Mouse (Mus musculus): ENCODE measurements at regions not wholly inside any gene's neighbourhood (a gene's known extent, or its start where the extent isn't known, plus 50 kb on each side); places are given as distances from the start of the nearest gene placed in this dataset.

DNA sequence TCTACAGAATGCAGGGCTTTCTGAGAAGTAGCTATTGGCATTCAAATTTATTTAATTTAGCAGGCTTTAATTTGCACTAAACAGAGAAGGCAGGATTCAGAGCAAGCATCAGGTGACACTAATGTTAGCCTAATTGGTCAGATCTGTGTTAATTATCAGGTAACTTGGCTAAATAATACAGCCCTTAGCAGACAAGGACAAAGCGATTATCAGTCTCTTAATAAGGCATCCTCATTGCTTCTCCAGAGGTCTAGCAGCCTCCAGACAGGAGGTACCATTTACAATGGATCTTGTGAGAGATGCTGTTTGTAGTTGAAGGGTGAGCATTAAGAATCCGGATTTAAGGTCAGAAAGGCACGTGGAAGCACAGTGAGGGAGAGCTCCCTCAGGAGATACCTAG is 253.7 kb upstream of the Fam92a start:
- in situ Hi-C loops (cut with MboI, MseI) = no loop called here

DNA sequence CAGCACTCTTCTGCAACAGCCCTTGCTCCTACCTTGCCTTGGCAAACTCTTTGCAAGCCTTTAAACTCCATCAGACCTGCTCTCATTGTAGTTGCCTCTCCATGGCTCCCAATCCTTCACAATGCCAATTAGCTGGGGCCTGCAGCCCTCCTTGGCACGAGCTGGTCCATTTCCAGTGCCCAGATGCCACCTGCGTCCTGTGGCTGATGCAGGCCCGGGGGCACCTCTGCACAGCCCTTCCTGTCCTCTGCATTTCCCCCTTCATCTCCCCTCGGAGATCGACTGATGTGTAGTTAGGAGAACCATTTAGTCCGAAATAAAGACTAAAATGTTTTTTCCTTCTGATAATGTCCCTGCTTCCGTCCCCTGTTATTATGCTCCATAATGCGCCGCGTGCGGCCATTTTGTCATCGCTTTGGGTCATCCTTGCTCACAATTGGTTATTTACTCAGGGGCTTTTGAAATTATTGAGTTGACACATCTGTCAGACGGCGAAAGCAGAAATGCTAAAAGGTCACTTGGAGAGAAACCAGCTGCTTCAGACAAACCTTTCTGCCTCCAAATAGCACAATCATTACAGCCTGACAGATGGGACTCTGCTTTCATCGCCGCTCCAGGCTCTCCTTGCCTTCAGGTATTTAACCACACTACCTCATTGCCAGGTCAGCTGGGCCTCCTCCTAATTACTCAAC is 250.0 kb upstream of the Fam92a start:
- in situ Hi-C loops (cut with MboI, MseI) = no loop called here

DNA sequence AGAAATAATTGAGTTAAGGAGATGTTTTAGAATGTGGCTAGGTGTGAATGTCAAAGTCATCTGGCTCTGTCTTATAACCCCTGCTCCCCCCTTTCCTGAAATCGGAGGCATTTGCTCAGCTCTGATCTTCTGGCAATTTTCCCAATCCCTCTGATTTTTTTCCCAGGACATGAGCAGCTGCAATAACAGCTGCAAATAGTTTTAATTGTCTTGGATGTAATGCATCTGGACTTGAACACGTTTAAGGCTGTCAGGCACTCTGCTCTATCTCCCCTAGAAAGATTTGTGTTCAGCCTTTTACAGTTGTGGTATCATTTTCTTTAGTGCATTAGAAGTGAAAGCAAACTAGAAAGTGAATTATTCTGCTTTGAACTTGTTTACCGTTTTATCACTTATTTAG is 246.3 kb upstream of the Fam92a start:
- in situ Hi-C loops (cut with MboI, MseI) = no loop called here

DNA sequence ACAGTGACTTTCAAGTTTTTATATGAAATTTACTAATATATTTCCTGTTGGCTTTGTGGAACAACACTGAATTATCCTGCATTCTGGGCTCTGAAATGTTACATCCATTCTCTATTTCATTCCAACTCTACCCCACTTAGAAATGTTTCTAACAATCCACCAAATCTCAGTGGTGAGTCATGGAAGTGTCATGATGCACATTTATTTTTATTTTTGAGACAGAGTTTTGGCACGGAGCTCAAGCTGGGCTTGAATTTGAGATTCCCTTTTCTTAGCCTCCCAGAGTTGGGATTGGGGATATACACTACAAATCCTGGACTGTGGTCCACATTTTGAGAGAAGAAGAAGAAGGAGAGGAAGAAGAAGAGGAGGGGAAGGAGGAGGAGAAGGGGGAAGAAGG is 223.5 kb upstream of the Fam92a start:
- in situ Hi-C loops (cut with MboI, MseI) = no loop called here

DNA sequence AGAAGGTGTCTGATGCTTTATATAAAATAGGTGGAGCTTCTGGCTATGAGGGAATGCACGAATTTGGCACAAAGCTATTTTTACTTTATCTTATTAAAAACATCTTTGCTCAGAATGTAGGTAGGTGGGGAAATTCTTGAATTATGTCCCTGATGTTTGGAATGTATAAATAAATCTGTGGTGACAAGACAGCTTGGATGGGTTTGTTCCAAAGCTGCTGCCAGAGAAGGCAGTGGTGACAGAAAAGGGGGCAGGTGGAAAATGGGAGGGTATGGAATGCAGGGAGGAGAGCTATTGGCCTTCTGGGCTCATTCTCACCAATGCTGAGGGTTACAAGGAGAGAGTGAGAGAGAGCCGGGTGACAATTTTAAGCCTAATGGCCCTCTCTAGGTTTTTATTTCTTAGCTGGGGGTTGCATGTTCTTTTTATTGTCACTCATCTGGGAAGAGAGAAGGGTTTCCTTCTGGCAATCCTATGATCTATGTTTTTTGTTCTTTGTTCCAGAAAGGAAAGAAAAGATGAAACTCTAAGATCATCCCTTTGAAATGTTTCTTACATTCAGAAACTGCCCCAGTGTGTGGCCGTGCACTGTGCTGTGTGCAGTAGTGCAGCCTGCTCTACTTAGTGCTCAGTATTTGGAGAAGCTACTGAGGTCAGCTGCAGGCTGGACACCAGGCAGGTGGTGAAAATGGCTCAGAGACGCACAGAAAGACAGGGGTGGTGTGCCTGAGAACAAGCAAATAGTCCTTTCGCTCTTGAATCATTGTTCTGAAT is 205.2 kb upstream of the Fam92a start:
- in situ Hi-C loops (cut with MboI, MseI) = no loop called here

DNA sequence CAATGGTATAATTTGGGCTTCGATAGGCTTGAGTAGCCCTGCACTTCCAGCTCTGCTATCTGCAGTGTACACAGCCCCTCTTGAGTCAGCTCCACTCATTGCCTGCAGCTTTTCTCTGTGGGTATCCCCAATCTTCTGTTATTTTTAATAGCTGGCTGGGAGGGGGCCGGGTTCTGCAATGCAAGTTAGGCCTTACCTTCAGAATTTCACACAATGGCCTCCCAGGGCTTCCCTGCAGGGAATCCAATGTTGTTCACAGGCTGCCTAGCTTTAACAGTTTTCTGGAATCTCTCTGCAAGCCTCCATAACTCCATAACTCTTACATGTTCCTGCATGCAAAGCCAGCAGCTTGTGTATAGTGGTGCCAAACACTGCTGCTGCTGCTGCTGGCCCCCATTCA is 197.7 kb upstream of the Fam92a start:
- in situ Hi-C loops (cut with MboI, MseI) = no loop called here

DNA sequence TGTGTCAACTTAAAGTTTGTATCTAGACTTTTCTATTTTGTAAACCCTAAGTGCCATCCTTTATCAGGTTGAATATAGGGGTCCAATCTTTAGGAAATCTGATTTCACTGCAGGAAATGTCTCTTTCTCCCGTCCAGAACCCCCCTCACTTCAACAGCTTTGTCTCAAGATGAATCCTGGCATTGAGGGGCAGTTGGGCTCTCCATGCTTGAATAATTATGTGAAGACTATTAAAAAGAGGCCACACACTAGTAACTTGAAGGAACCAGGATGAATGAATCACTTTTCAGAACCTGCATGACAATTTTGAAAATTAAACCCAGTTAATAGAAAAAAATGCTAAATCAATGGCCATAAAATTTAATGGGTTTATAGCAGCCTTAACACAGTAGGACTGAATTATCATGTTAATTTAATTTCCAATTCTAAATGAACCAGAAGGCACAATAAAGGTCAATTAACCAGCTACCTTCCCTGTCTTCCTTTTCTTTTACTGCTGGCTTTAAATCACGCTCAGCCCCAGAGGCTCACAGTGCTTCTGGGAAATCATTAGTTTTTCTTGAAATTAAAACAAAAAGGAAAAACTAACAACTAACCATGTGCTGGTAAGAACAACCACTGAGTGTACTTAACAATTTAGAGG is 185.3 kb upstream of the Fam92a start:
- in situ Hi-C loops (cut with MboI, MseI) = no loop called here

DNA sequence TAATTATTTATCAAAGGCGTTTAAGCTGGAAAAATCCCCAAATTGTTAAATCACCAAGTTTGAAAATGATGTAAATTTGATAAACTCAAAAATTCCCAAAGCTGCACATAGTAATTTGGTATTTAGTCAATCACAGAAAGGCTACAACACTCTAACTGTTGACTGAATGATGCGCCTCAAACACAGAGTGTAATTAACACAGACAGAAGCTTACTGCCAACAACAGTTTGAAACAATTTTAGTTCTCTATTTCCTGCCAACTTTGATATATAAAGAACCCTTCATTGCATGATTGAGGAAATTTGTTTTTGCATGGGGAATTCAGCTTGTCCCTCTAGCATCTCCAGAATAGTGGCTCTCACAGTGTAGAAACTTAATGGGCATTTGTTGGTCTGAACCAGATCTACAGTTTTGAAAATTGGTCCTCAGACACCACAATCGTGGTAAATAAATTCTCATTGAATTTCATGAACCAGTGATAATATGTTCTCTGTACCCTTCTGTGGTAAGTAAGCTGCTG is 181.6 kb upstream of the Fam92a start:
- in situ Hi-C loops (cut with MboI, MseI) = no loop called here

DNA sequence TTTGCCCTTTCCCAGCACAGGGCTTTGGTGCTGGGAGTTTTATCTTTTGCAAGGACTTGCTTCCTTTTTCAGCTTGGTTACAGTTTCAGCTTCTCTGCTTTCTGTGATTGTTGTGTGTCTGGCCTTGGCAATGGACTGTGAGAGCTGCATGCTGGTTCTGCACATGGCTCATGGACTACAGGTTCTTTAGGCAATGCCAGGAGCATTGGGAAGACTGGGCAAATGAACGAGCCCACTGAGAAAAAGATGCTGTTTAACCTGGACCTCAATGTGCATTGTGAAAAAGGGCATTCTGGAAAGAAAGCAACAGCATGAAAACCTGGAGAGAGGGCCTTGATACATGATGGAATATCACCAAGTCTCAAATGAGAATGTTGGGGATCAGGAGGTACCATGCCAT is 167.4 kb upstream of the Fam92a start:
- in situ Hi-C loops (cut with MboI, MseI) = no loop called here

DNA sequence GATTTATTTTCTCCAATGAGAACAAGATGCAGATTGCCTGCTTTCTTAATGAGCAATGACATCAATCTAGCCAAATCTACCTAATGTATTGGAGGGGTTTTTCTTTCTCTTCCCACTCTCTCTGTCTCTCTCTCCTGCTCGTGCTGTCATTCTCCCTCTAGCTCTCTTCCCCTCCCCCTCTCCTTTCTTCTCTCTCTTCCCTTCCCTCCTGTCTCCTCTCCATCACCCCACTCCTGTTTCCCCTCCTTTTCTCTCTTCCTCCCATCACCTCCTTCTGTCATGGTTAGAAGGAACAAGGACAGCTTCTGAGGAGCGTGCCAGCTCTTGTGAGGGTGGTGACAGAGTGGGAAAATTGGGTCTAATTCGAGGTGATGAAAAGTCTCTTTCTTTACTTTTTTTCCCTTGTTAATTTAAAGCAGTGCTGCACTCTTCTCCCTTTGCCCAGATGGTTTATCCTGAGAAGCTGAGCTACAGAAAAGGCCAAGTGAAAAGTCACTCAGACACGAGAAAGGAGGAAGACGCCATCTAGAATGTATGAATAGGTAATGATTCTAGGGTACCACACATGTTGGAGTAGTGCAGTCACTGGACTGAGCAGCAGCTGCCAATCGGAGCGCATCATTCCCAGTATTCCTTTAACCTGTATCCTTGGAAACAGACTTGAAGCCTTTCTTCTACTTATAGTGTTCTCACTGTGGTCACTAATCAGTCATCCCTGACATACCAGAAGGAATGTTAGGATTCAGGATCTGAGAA is 163.2 kb upstream of the Fam92a start:
- in situ Hi-C loops (cut with MboI, MseI) = no loop called here

DNA sequence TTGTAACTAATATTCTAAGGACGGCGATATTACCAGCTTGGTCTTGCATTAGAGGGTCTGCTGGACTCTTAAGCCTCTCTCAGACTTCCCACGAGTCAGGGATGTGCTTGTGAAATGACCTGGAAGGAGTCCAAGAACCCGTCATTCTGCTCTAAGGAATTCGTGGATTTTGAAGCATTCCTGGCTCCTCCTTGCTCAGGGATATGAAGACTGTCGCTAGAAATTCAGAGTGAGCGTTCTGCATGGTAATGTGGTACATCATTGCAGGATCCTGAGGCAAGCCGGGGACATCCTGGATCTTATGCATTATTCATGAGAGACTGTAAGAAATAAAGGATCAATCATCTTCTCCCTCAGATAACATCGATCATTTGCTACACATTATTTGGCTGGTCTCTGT is 162.6 kb upstream of the Fam92a start:
- in situ Hi-C loops (cut with MboI, MseI) = no loop called here

DNA sequence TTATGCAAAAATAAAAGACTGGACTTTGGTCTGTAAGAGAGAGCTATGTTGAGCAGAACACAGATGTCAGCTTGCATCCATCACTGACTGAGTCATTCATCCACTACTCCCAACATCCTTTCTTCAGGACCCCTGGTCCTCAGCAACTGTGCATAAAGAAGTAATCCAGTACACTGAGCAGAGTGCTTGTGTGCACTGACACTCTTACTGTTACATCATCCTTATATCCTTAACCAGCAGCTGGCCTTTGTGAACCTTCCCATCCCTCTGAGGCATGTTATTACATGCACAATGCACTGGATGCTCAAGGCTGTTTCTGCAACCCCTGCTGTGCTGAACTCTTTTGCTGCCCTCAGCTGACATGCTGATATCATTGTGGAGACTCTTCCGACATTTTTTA is 144.2 kb upstream of the Fam92a start:
- in situ Hi-C loops (cut with MboI, MseI) = no loop called here

DNA sequence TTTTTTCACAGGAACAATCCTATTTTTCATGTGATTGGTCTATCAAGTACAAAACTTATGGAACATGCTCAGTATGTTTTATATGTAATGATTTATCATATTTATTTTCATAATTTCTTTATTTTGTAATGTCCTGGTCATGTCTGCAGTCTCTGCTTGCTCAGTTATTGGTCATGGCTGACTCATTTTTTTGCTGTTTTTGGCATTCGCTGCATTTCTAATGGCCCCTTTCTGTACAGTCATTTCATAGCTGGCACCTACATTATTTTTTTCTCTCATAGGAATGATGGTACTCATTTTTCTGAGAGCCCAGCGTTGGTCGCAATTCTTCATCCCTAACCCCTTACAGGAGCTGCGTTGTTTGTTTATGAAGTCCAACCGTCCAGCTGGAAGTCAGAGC is 136.5 kb upstream of the Fam92a start:
- in situ Hi-C loops (cut with MboI, MseI) = no loop called here

DNA sequence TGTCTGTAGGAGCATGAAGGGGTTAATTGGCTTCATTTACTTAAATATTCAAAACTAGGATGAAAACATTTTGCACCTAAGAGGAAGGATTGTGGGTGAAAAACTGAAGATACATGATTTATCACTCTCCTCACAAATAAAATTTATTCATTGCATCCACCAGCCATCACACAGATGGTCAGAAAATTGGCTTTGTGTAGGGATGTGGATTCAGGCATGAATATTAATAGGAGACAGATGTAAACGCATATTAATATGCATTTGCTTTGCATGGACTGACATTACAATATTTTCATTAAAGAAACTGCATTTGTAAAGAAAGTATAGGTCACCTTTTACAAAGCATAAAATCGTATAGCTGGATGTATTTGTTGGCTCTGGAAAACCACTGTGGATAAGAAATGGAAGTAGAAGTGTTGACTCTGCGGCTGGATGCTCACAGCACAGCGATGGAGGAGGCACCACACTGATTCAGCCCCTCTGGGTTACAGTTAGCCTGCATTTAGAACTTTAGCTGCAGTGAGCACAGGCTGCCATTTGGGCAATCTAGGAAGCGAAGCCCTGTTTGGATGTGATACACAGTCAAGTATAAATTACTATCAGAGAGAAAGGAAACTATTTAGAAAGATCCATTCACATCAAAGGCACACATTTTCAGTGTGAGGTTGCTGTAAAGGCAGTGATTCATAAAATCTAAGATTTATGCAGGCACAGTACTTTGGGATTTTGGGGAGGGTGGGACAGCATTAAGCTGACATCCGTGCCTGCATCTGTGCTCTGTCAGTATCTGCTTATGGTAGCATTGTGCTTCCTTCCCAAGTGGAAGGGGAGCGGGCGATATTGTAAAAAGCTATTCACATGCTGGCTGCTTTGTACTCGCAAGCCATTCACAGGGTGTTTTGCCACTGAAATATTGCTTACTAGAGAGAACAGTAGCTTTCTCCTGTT is 135.1 kb upstream of the Fam92a start:
- in situ Hi-C loops (cut with MboI, MseI) = no loop called here

DNA sequence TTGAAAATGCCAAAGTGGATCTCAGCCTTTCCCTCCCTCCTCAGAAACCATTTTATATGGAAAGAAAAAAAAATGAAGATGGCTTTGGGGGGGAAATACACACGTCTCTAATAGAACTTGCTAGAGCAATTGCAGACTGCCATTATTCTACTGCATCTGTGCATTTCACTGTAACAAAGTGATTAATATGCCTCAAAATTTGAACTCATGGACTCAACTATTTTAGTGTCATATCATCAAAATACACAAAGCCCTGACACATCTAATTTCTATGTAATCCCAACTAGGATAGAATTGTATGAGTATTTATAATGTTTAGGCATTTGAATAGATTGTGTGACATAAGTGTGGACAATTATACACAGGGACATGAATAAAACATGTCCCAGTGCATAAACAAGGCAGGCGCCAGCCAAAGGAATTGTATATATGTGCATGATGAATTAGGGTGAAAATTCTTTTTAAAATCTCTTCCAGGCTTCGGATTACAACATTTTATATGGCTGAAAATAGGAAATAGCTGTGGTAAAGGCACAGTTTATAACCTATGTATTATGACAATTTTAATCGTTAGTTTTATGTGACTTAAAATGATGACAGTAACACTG is 115.4 kb upstream of the Fam92a start:
- in situ Hi-C loops (cut with MboI, MseI) = no loop called here

DNA sequence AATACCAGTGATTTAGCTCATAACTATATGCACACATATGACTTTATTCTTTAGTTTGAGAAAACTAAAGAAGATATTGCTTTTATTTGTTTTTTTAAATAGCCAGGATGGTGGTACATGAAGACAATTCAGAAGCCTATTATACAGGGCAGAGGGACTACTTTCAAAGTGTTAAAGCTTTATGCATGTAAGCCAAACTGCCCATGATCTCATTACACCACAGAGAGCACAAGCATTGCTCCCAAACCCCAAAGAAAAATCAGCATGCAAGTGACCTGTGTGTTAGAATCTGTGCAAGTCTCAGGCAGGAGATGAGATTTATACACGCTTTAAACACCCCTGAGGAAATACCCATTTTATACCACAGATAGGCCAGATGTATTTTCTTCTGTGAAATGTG is 114.6 kb upstream of the Fam92a start:
- in situ Hi-C loops (cut with MboI, MseI) = no loop called here

DNA sequence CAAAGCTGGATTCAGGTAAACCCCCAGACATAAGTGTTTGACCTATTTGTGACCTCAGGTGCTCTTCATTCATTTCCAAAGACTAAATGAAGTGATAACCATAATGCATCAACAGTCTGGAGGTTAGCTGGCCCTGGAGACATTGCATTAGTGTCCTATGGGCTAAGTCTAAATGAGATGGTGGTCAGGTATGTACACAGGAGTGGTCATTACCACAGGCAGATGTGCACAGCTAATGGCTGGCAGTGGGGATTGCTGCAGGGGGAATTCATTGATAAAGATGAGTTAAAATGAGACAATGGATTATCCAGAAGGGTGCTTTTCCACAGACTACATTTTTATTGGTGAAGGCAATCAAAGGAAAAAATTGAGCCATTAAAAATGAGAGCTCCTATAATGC is 114.2 kb upstream of the Fam92a start:
- in situ Hi-C loops (cut with MboI, MseI) = no loop called here

DNA sequence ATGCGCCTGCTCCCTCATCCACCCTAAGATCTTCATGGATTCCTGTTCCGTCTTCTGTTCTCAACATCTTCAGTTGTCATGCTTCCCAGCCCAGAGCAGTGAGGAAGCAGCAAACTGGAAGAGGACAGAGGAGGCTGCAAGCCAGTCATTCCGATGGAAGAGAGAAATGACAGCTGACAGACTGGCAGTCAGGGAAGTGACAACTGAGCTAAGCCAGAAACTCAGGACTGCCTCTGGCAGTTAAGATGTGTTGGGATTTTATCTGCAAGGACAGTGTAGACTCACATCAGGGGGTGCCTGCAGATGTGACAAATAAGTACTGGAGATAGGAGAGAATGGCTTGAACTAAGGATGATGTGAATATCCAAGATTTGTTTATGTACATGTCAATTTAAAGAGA is 106.1 kb upstream of the Fam92a start:
- in situ Hi-C loops (cut with MboI, MseI) = no loop called here

DNA sequence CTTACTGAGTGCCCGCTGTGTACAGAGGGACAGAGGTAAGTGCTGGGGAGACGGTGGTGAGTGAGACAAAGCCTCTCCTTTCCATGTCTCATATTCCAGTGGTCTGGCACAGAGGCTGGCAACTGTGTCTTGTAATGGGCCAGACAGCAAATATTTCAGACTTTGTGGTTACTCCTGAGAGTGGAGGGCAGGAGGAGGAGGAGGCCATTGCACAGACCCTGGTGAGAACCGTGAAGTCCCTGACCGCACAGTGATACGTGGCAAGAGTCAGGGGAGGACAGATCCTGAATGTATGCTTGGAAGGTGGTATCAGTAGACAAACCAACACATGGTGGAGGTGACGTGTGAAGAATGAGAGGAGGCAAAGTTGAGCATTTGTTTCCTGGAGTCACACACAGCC is 101.6 kb upstream of the Fam92a start:
- in situ Hi-C loops (cut with MboI, MseI) = no loop called here

DNA sequence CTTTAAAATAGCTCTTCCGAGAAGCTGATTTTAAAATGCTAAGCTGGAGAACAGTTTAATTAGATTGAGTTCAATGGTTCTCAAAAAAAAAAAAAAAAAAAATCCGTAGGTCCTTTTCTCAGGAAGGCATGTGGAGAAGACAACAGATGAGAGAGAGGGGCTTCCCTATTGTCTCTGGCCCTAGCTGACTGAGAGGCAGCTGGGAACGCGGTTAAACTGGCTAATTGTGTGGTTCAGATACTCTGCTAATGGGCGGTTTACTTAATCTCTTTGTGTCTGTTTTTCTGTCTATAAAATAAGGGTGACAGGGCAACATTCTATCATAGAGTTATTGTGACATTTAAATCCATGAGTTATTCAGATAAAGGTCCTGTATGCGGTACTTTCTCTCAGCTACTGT is 101.1 kb upstream of the Fam92a start:
- in situ Hi-C loops (cut with MboI, MseI) = no loop called here

DNA sequence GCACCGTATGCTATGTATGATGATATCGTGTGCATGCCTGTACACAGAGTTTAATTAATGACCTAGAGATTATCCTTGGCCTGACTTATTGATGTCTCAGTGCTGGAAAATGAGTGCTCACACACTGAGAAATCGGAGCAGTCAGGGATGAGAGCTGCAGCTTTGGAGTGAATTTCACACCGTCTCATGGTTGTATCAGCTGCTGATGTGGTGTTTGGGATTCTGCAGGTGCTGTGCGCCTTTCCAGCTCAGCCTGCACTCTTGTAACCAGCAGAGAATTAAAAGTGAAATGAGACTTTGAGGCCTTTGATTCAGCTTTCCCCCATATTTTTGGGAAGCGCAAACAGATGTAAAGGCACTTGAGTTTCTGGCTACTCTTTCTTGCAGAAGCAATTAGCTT is 100.6 kb upstream of the Fam92a start:
- in situ Hi-C loops (cut with MboI, MseI) = no loop called here

All from T-helper 1 cell (primary cell).